Mouse (Mus musculus) gastrocnemius, adult 18-20 months (tissue): ENCODE measurements around the gene Madd. TPM values are rescaled to one million over a fixed set of nuclear protein-coding genes. Genes with fewer than 3 reads are reported as not detected.

ENCODE experiments used
- DNase-seq: peaks from one replicate; pipeline ENCODE4 v3.0.0; 2021; ENCODE audit warnings: low spot score
- long read RNA-seq, 2 experiments: library from polyadenylated mRNA; stranded (forward); transcript quantifications; one replicate each; pipeline ENCODE4 v2.0.0; 2021
- total RNA-seq, 2 experiments: library from RNA; stranded (reverse); gene quantifications; 2 replicates each; pipeline ENCODE4 v1.2.3; 2021

Madd gene
- total RNA-seq: 1 to 10 TPM; 3.1 to 3.3 TPM
- long read RNA-seq, experiment 1, partial matches to known transcripts: 0 of 1 reads
- long read RNA-seq, experiment 1, other reads (novel, unspliced or antisense): 1 of 1 reads
- long read RNA-seq, experiment 2, partial matches to known transcripts: 1 of 3 reads
- long read RNA-seq, experiment 2, other reads (novel, unspliced or antisense): 2 of 3 reads

- no peak for DNase-seq
Observed at GRCm38 (mm10) chr2:91183711-91184405, at the start of gene Madd. Madd (minus strand) TSS chr2:91183837.

GRCm38 (mm10) chr2:91229735-91230134, 46.1 kb upstream of the Madd start:
- DNase-seq: no peak

GRCm38 (mm10) chr2:91223614-91224013, 40.0 kb upstream of the Madd start:
- DNase-seq: no peak

- DNase-seq: no peak
Observed at GRCm38 (mm10) chr2:91220501-91220900, 36.9 kb upstream of the Madd start.

- no peak for DNase-seq
Observed at GRCm38 (mm10) chr2:91217032-91217431, 33.4 kb upstream of the Madd start.

- no peak for DNase-seq
Observed at GRCm38 (mm10) chr2:91213311-91213710, 29.7 kb upstream of the Madd start.

GRCm38 (mm10) chr2:91206254-91206775, 22.7 kb upstream of the Madd start:
- no peak for DNase-seq

- DNase-seq: no peak
Observed at GRCm38 (mm10) chr2:91202972-91203656, 19.5 kb upstream of the Madd start.

GRCm38 (mm10) chr2:91202222-91202971, 18.8 kb upstream of the Madd start, which contains the start of the genes Nr1h3 and Acp2:
Nr1h3 (minus strand) TSS chr2:91202834.
Acp2 (plus strand) TSS chr2:91202885.
- peak; percentile 95 for DNase-seq

- no peak for DNase-seq
Observed at GRCm38 (mm10) chr2:91198888-91199287, 15.3 kb upstream of the Madd start.

GRCm38 (mm10) chr2:91196577-91197001, 13.0 kb upstream of the Madd start:
- no peak for DNase-seq

GRCm38 (mm10) chr2:91194624-91195332, 11.1 kb upstream of the Madd start:
- peak; percentile 92 for DNase-seq

GRCm38 (mm10) chr2:91190501-91190900, 6.9 kb upstream of the Madd start:
- no peak for DNase-seq

GRCm38 (mm10) chr2:91187431-91187830, 3.8 kb upstream of the Madd start:
- DNase-seq: no peak

GRCm38 (mm10) chr2:91186208-91186607, 2.6 kb upstream of the Madd start:
- DNase-seq: no peak

- peak; percentile 88 for DNase-seq
Observed at GRCm38 (mm10) chr2:91183148-91183513, 506 bp downstream of the Madd start.

GRCm38 (mm10) chr2:91182405-91183147, 1.1 kb downstream of the Madd start:
- peak; percentile 35 for DNase-seq

- DNase-seq: no peak
Observed at GRCm38 (mm10) chr2:91182016-91182404, 1.6 kb downstream of the Madd start.

- no peak for DNase-seq
Observed at GRCm38 (mm10) chr2:91180706-91181105, 2.9 kb downstream of the Madd start.

- no peak for DNase-seq
Observed at GRCm38 (mm10) chr2:91179825-91180224, 3.8 kb downstream of the Madd start.
